Mouse (Mus musculus) lung, embryonic 16.5 days (tissue): Measurements from ENCODE around the gene Gabra6. TPM values are rescaled to one million over a fixed set of nuclear protein-coding genes. Genes with fewer than 3 reads are reported as not detected.

ENCODE experiments used
- ATAC-seq: fragments of 200-750 bp; cut with Nextera tagmentation; 2 replicates; pipeline ENCODE4 v1.8.0; 2017; ENCODE audit warnings: low read depth, mild to moderate bottlenecking, moderate library complexity
- H3K27ac ChIP-seq: fragments of 300-500 bp; sonication (generic); 2 replicates; pipeline ENCODE4 v1.5.1; 2014; ENCODE audit warnings: mild to moderate bottlenecking, control low read depth, low read length
- H3K27me3 ChIP-seq: fragments of 300-500 bp; sonication (generic); 2 replicates; pipeline ENCODE4 v1.6.1; 2014; ENCODE audit warnings: low read depth, low read length, mixed read lengths; ENCODE audit not compliant: control insufficient read depth, insufficient read depth
- H3K36me3 ChIP-seq: fragments of 300-500 bp; sonication (generic); 2 replicates; pipeline ENCODE4 v1.6.1; 2014; ENCODE audit warnings: low read length; ENCODE audit not compliant: control insufficient read depth, insufficient read depth
- H3K4me1 ChIP-seq: fragments of 300-500 bp; sonication (generic); replicated peaks from 2 replicates; pipeline ENCODE4 v1.6.1; 2014; ENCODE audit warnings: low read length, mixed read lengths; ENCODE audit not compliant: control insufficient read depth, insufficient read depth
- H3K4me2 ChIP-seq: fragments of 300-500 bp; sonication (generic); 2 replicates; pipeline ENCODE4 v1.6.1; 2014; ENCODE audit warnings: low read depth, low read length, control low read depth
- H3K4me3 ChIP-seq: fragments of 300-500 bp; sonication (generic); 2 replicates; pipeline ENCODE4 v1.5.1; 2014; ENCODE audit warnings: mild to moderate bottlenecking, low read length, control low read depth
- H3K9ac ChIP-seq: fragments of 300-500 bp; sonication (generic); 2 replicates; pipeline ENCODE4 v1.6.1; 2014; ENCODE audit warnings: low read length, control low read depth
- H3K9me3 ChIP-seq: fragments of 300-500 bp; sonication (generic); 2 replicates; pipeline ENCODE4 v1.6.1; 2016; ENCODE audit warnings: low read length; ENCODE audit not compliant: control insufficient read depth
- WGBS: fragments of 180-500 bp; shearing (Covaris S2); extraction: QIAGEN DNeasy Blood & Tissue Kit; methylation state at CpG from one replicate; pipeline ENCODE4 v1.1.7; 2014; 5-methylcytosine and 5-hydroxymethylcytosine counted together
- polyA plus RNA-seq: library from polyadenylated mRNA; unstranded; fragments of >200 nt; fragmentation: Nextera tagmentation; extraction: Ambion mirVana; gene quantifications from 2 replicates; pipeline ENCODE4 v1.2.1, GENCODE M21; 2015

Gabra6 gene
- polyA plus RNA-seq, 1 experiment from 2014 or later: not detected

DNA sequence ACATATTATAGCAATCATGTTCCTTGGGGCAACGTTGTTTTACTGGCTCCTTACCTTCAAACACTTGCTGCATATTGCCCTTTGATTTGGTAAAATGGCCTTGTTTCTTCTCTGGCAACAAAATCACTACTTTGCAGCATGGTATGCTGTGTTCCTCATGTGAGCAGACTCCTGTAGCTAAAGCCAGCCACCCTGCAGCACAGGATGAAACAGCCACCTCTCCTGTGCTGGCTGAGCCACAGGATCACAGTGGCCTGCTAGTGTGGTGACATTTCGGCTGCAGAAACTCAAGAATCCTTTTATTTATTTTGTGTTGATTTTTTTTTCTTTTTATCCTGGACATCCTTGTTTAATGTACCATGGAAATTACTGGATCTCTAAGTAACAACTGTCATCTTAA lies 11.8 kb downstream of the Gabra6 start:
- Histone ChIP-seq H3K36me3 (no peaks in the 10 kb centered on the region), H3K27me3 (no peaks in the 10 kb centered on the region), H3K27ac (no peak overlapping the region), H3K4me2 (no peak overlapping the region), H3K4me3 (no peak overlapping the region), H3K4me1 (no peaks in the 10 kb centered on the region), H3K9me3 (no peaks in the 10 kb centered on the region), H3K9ac (no peak overlapping the region)
- WGBS: 62% methylated on average over 2 of the region's 2 CpGs
- ATAC-seq: no peak

DNA sequence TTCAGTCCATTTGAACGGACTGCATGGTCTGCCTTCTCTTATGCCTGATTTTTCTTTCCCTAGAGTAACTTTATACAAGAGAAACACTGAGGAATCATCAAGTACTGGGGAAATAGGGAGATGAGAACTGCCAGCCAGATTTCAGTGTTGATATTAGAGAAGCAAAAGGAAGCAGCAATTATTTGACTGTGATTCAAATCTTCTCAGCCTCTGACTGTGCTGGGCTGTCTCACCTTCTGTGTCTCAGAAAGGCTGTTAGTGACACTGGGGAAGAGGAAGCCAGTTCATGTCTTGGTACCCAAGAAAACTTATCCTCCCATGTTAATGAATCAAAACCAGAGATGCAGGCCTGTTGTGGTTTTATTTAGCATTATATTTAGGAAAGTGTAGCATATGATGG lies 14.8 kb downstream of the Gabra6 start:
- Histone ChIP-seq H3K36me3 (no peaks in the 10 kb centered on the region), H3K4me1 (no peaks in the 10 kb centered on the region), H3K4me3 (no peak overlapping the region), H3K9me3 (no peaks in the 10 kb centered on the region), H3K27ac (no peak overlapping the region), H3K4me2 (no peak overlapping the region), H3K27me3 (no peaks in the 10 kb centered on the region), H3K9ac (no peak overlapping the region)
- 35% methylated on average over 1 of the region's 1 CpGs for WGBS
- ATAC-seq: no peak

DNA sequence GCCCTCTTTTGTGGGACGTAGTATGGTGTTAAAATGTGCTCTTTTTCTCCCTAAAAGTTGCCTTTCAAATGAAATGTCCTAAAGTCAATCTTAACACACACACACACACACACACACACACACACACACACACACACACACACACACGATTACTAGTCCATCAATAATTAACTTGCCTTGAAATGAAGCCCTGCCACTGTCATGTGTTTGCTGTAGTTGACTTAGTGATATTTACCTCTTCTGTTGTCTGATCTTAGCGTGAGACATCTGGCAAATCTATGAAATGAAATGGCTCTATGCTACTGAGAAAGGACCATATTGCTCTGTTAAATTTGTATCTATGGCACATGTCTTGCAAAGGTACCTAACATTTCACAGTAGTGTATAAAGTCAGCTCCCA lies 61.9 kb downstream of the Gabra6 start:
- Histone ChIP-seq H3K4me3 (no peak overlapping the region), H3K27me3 (no peaks in the 10 kb centered on the region), H3K9me3 (no peaks in the 10 kb centered on the region), H3K4me1 (no peaks in the 10 kb centered on the region), H3K4me2 (no peak overlapping the region), H3K27ac (no peak overlapping the region), H3K36me3 (no peaks in the 10 kb centered on the region), H3K9ac (no peak overlapping the region)
- no peak for ATAC-seq
- 69% methylated on average over 3 of the region's 3 CpGs for WGBS

Other genes starting within 250 kb of the Gabra6 start
- gene Gabra1, start 138.1 kb downstream of the Gabra6 start, polyA plus RNA-seq: 0.58 and 1.2 TPM in 2 replicates
- gene Gabrb2, start 98.7 kb upstream of the Gabra6 start, polyA plus RNA-seq: 0.36 and 1.1 TPM in 2 replicates